Mouse (Mus musculus) adrenal gland, adult 2 months (tissue): Measurements from ENCODE around the gene Csnk1d. TPM values are rescaled to one million over a fixed set of nuclear protein-coding genes. Genes with fewer than 3 reads are reported as not detected.

Experiments used
- DNase-seq: peaks from one replicate; pipeline ENCODE4 v3.0.0; 2021
- long read RNA-seq: library from polyadenylated mRNA; stranded (forward); transcript quantifications from one replicate; pipeline ENCODE4 v2.0.0, GENCODE M21; 2021
- polyA plus RNA-seq: library from polyadenylated mRNA; depleted of rRNA; stranded (reverse); fragments of >200 nt; gene quantifications from 2 replicates; pipeline ENCODE4 v1.2.3, GENCODE M21; 2012; rRNA removed
- total RNA-seq, 2 experiments: library from RNA; stranded (reverse); gene quantifications; 2 replicates each; pipeline ENCODE4 v1.2.3; 2021

The Csnk1d gene
- total RNA-seq (100 to 1,000 TPM; 114 to 126 TPM), polyA plus RNA-seq (39.8 and 48.7 TPM in 2 replicates)
- long read RNA-seq, transcript Csnk1d-202 (10 exons, 3,500 nt): major isoform, 46 of 109 reads
- long read RNA-seq, transcript Csnk1d-201 (9 exons, 3,675 nt): minor isoform, 43 of 109 reads
- long read RNA-seq, partial matches to known transcripts: 4 of 109 reads
- long read RNA-seq, other reads (novel, unspliced or antisense): 16 of 109 reads

DNA sequence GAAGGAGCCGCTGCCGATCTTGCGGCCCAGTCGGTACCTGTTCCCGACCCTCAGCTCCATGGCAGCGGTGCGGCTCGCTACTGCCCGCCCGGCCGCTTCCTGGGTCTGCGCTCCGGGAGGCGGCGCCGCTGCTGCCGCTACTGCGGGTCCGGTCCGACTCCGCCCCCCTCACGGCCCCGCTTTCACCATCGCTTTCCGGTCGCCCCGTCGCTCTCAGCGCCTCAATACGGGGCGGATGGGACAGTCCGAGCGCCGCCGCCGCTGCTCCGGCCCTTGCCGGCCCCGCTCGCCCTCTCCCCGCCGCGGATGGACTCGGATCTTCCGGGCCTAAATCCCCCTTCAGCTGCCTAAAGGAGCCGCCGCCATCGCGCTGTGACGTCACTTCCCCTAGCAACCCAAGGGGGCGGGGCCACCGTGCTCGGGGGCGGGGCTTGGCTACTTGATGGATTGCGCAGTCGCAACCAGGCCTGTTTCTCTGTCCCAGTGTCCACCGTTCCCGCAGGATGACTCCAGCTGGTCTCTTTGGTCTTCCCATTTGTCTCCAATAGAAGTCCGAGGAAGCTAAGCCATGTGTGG lies at the start of gene Csnk1d:
TSS of gene Csnk1d (minus strand) at position 380 of the 576 bp plus-strand sequence.
- DNase-seq: peak; percentile 99

- DNase-seq: no peak
Observed at GRCm38 (mm10) chr11:121039302-121039701, 48.2 kb upstream of the Csnk1d start, which contains the start of gene Cd7. Gene Cd7 (minus strand): TSS chr11:121039418.

DNA sequence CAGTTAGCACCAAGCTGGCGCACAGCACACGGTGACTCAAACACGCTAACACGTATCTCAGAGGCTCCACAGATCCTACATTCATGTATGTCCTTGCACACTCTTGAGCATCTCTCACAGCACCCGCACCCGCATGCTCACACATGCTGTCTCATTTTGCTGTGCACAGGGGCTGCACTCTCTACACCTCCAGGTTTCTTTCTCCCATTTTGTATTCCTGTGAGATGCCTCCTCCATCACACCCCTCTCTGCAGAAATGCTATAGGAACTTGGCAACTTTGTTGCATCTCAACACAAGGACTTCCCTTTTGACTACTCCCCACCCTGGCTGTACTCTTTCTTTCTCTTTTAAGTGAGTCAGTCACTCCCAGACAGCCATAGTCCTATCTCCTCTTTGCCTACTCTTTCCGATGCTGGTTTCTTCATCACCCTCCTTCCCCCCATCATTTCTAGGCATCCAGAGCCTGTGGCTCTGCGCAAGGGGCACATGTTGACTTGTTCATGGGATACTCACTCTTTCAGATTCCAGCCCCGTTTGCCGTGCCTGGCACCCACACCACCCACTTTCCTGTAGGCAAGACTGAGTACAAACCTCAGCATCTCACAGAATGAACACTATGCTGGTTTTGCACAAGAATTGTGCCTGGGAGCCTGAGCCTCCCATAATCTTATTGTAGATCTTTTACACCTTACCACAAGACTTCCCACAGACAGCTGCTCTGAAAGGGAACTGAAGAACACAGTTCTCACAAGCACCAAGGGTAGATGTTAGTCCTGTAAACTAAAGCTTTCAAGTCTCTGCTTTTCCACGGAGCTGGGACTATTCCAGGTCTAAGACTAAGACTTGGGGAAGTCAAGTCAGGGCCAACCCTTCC lies 47.5 kb upstream of the Csnk1d start:
- DNase-seq: no peak

- DNase-seq: no peak
Observed at GRCm38 (mm10) chr11:121033118-121033517, 42.0 kb upstream of the Csnk1d start.

GRCm38 (mm10) chr11:121027259-121027658 lies 36.1 kb upstream of the Csnk1d start:
- no peak for DNase-seq

DNA sequence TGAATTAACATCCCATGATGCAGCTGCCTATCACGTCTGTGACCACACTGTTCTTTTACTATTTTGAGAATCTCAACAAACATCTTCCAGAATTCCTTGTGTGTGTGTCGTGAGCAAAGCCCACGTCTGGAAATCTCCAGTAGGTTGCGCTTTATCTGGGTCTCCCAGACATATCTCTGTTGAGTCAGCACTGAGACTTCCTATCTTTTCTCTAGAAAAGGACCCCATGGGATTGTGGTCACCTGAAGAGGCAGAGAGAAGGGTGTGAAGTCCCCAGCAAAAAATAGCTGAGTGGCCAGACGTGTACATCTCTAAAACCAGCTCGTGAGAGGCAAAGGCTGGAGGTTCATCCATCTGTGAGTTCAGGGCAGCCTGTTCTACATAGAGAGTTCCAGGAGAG lies 33.0 kb upstream of the Csnk1d start:
- no peak for DNase-seq

DNA sequence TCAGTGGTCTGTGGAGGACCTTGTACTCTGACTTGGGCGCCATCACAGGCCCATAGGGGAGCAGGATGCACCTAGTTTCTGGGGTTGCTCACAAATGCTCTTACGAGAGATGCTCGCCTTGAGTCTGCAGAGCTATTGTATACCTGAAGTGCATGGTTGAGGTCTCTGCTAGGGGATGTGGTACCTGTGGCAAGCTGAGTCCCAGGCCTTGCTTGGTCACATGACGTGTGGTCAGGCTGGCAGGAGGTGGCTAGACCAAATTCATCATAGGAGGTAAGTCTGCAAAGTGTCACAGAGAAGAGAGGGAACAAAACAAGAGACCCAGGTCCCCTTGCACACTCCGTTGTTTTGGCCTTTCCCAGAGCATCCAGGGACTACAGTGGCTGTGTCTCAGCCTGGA lies 28.4 kb upstream of the Csnk1d start:
- no peak for DNase-seq

DNA sequence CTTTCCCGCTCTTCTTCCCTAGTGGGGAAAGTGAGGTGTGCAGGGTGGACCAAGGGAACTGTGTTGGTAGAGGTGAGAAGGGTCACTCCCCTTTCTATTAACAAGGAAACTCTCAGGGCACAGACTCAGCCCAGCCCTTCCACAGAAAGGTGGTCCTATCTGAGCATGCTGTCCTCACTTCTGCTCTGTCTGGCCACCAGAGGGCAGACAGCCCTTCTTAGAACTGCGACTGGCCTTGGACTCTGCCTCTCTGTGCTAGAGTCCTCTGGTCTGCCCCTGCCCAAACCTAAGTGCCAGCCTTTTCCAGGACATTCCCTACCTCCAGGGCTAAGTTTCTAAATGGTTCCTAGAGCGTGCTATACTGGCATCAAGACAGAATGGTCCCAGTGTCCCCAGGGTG lies 26.6 kb upstream of the Csnk1d start:
- peak; percentile 62 for DNase-seq

DNA sequence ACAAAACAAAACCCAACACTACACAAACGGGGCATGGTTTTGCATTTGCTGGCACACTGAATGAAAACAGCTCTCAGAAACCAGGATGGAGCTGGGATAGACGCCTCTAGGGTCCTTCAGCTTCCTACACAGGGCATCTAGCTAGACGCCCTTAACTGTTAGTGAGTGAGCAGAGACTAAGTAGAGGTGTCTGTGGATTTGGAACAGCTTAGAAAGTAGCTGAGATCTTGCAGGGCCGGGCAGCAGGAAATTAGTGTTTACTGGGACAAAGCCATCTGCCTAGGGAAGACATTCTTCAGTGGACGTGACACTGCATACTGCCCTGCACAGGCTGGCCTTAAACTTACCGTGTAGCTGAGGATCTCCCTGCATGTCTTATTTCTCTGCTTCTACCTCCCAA lies 24.3 kb upstream of the Csnk1d start:
- no peak for DNase-seq

- DNase-seq: no peak
Observed at GRCm38 (mm10) chr11:121014896-121015300, 23.8 kb upstream of the Csnk1d start.

DNA sequence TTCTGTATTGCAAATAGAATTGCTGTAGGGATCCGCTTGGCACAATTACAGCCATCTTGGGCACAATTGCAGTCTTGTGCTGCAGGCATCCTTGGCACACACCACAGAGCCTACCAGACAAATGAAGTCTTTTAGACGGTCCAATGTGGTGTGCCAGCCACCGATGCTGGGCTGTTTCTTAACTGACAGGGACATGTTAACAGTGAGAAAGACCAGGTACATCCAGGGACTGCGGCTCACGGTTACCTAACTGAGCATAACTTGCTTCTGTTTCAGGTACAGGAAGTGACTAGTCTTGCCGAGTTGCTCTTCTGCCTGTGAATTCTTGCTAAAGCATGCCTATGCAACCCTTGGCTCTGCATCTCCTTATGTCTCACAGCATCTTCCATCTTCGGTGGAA lies 22.5 kb upstream of the Csnk1d start:
- DNase-seq: no peak

- DNase-seq: no peak
Observed at GRCm38 (mm10) chr11:121010044-121010755, 19.1 kb upstream of the Csnk1d start.

- DNase-seq: no peak
Observed at GRCm38 (mm10) chr11:121006184-121006583, 15.1 kb upstream of the Csnk1d start.

GRCm38 (mm10) chr11:121004281-121004680 lies 13.2 kb upstream of the Csnk1d start:
- no peak for DNase-seq

DNA sequence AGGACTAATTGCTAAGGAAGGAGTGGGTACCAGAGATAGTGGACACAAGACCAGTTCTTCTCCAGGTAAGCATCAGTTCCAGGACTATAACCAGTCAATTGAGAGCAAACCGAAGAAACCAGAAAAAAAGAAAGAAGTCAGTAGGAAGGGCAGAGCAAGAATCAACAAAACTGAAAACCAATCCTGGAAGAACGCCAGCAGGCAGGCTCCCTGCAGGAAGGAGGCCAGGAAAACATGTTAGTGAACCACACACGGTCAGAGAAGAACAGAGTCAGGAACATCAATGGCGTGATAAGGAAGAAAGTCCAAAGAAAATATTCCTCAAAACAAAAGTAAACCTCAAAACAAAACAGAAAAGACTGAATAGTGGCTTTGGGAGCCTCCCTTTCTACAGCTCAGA lies 10.8 kb upstream of the Csnk1d start:
- DNase-seq: no peak

DNA sequence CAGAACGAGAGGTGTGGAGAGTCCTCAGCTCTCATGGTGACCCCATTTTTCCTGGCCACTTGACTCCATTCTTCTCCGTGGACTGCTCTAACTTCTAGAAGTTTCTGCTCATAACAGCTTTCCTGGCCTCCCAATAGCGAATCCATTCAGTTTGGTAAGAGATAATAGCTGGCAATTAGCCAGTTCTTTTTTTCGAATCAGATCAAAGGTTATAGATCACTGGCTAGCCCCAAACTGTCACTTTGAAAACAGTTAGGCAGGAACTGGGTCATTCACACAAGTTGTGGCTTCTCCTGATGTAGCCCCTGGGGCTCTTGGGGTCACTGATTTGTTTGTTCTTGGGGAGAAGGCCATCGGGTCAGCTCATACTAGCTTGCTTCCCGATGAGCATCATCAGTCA lies 3.6 kb upstream of the Csnk1d start:
- no peak for DNase-seq

DNA sequence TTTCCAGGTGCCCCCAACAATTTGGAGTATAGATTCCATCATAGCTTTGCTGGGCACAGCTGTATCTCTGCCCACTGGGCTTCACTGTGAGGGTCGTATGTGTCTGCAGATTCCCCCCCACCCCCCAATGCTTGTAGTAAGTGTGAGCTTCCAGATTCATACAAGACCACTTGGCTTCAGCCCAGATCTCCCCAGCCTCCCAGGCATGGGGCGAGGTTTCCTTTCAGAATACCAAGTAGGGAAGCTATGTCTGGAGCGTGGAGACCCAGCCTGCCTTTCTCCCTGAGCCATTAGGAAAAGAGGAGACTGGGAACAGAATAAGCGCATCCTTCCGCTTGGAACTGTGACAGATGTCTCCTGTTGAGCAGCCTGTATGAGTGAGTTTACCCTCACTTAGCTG lies 2.5 kb upstream of the Csnk1d start:
- no peak for DNase-seq

DNA sequence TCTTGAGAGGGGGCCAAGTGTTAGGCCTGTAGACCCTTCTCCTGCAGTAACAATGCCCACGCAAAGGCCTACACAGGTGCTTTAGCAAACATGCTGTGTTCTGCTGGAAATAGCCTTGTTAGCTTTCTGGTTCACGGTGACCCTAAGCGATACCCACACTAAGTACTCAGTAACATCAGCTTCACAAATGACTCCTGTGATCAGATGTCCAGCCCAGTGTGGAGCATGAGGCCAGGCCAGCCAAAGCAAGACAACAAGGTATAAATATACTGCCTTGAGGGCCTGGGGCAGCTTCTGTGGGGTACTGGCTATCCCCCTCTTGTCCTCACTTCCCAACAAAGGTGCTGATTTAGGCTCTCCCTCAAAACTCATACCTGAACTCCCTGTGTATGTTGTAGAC lies 1.9 kb upstream of the Csnk1d start:
- DNase-seq: no peak

DNA sequence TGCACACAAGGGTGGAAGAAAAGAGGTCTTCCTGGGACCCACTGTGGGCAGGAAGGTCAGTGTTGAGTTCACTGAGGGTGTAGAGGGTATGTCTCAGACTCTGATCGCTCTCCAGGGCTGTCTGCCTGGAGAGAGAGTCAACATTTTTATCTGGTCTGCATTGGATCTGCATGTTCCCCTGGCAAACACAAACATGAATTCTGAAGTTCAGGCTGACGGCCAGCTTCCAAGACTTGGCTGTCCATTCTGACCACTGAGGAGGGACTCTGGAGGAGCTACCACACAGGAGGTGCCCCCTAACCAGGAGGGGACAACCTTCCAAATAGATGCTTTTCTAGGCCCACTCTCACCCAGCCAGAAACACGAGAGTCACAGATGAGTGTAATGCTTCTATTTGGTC lies 661 bp upstream of the Csnk1d start:
- no peak for DNase-seq

DNA sequence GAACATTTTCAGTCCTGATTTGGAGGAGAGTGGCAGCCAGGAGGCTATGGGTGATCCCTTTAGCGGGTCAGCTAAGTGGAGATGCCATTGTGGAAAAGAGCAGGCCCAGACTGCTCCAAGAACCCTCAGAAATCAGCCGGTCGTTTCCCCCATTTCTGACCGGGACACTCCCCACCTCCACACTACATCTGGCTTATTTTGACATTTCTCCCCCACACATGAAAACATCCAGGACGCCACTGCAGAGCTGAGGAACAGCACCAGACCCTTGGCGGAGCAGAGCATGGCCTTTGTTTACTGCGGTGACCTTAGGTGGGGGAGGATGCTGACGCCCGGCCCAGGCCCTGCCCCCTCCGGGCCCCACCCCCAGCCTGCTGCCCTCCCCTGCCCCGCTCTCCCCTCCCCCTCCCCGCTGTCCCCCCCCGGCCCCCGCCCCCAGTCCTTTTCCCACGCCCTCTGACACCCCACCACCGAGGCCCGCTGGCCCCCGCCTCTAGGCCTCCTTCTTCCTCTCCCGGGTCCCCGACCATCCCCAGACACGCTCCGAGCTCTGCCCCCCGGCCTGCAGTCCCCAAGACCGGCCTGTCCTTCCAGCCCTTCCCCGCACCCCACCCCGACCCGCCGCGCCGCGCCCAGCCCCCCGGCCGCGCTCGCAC lies 876 bp downstream of the Csnk1d start:
- peak; percentile 81 for DNase-seq

DNA sequence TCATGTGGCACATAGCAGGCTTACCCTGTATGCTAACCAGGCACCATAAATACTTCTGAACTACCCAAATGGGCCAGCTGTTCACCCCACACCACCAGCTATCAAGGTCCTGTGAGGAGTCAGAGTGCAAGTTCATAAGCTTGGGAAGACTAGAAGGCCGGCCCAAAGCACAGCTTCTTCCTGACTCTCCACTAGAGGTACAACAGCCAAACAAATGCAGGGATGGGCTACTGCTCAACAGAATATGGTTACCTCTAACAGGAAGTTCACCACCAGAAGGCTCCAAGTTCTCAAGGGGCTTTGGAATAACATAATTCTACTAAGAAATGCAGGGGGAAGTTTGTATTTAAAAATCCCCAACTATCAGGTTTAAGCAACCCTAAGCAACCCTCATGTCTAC lies 1.6 kb downstream of the Csnk1d start:
- DNase-seq: no peak

- DNase-seq: no peak
Observed at GRCm38 (mm10) chr11:120988410-120988809, 2.7 kb downstream of the Csnk1d start.
